Mouse (Mus musculus): Measurements from ENCODE around the gene Tpsb2. TPM values are rescaled to one million over a fixed set of nuclear protein-coding genes. Genes with fewer than 3 reads are reported as not detected.

Gene Tpsb2
- polyA plus RNA-seq, 1 experiment from 2014 or later: not detected

- H3K9me3 ChIP-seq: no peaks in the 10 kb centered on the region
- 84% methylated on average over 7 of the region's 7 CpGs for WGBS
- H3K4me2 ChIP-seq (replicated peaks): no peak overlapping the region
- H3K27ac ChIP-seq: no peak overlapping the region
- peaks cover 64% of the 10 kb centered on the region for H3K4me1 ChIP-seq
- H3K27me3 ChIP-seq: no peaks in the 10 kb centered on the region
- no peak overlapping the region for H3K4me3 ChIP-seq
- H3K9ac ChIP-seq: no peak overlapping the region
- no peak for ATAC-seq (ENCODE audit: insufficient number of reproducible peaks, insufficient read depth, low FRiP score, low TSS enrichment)
- H3K36me3 ChIP-seq: no peaks in the 10 kb centered on the region
These were observed 42.3 kb downstream of the Tpsb2 start for GRCm38 (mm10) chr17:25408302-25408999.

- ATAC-seq (ENCODE audit: insufficient number of reproducible peaks, insufficient read depth, low FRiP score, low TSS enrichment): no peak
- Histone ChIP-seq H3K4me1 (peaks cover 66% of the 10 kb centered on the region), H3K36me3 (no peaks in the 10 kb centered on the region), H3K9me3 (no peaks in the 10 kb centered on the region), H3K27ac (0 out of 2 replicates have a peak overlapping the region, but pooled peaks have one; percentile 43), H3K9ac (no peak overlapping the region), H3K27me3 (no peaks in the 10 kb centered on the region), H3K4me2 (replicated peaks) (no peak overlapping the region), H3K4me3 (no peak overlapping the region)
- 58% methylated on average over 7 of the region's 7 CpGs for WGBS
These were observed 43.5 kb downstream of the Tpsb2 start for GRCm38 (mm10) chr17:25409621-25410020.

- ATAC-seq (ENCODE audit: insufficient number of reproducible peaks, insufficient read depth, low FRiP score, low TSS enrichment): no peak
- Histone ChIP-seq H3K36me3 (no peaks in the 10 kb centered on the region), H3K4me3 (no peak overlapping the region), H3K27ac (peak overlapping the region; percentile 43; the same call in 1 of the 2 replicates), H3K4me1 (peaks cover 66% of the 10 kb centered on the region), H3K9me3 (no peaks in the 10 kb centered on the region), H3K9ac (no peak overlapping the region), H3K27me3 (no peaks in the 10 kb centered on the region), H3K4me2 (replicated peaks) (no peak overlapping the region)
- 71% methylated on average over 6 of the region's 6 CpGs for WGBS
These were observed 44.1 kb downstream of the Tpsb2 start for GRCm38 (mm10) chr17:25410180-25410579.

GRCm38 (mm10) chr17:25410786-25411185 is 44.7 kb downstream of the Tpsb2 start:
- H3K36me3 ChIP-seq: no peaks in the 10 kb centered on the region
- no peaks in the 10 kb centered on the region for H3K9me3 ChIP-seq
- no peak overlapping the region for H3K4me3 ChIP-seq
- H3K4me1 ChIP-seq: peaks cover 66% of the 10 kb centered on the region
- no peak for ATAC-seq (ENCODE audit: insufficient number of reproducible peaks, insufficient read depth, low FRiP score, low TSS enrichment)
- H3K27ac ChIP-seq: no peak overlapping the region
- H3K27me3 ChIP-seq: no peaks in the 10 kb centered on the region
- no peak overlapping the region for H3K9ac ChIP-seq
- 41% methylated on average over 7 of the region's 7 CpGs for WGBS
- H3K4me2 ChIP-seq (replicated peaks): no peak overlapping the region

GRCm38 (mm10) chr17:25411251-25411650 is 45.1 kb downstream of the Tpsb2 start:
- Histone ChIP-seq H3K4me3 (no peak overlapping the region), H3K36me3 (no peaks in the 10 kb centered on the region), H3K27ac (0 out of 2 replicates have a peak overlapping the region, but pooled peaks have one; percentile 41), H3K9ac (no peak overlapping the region), H3K4me2 (replicated peaks) (no peak overlapping the region), H3K9me3 (no peaks in the 10 kb centered on the region), H3K4me1 (peaks cover 66% of the 10 kb centered on the region), H3K27me3 (no peaks in the 10 kb centered on the region)
- WGBS: 63% methylated on average over 4 of the region's 4 CpGs
- no peak for ATAC-seq (ENCODE audit: insufficient number of reproducible peaks, insufficient read depth, low FRiP score, low TSS enrichment)

- H3K4me1 ChIP-seq: peaks cover 69% of the 10 kb centered on the region
- no peaks in the 10 kb centered on the region for H3K36me3 ChIP-seq
- H3K27ac ChIP-seq: 0 out of 2 replicates have a peak overlapping the region, but pooled peaks have one; percentile 54
- no peak overlapping the region for H3K9ac ChIP-seq
- no peaks in the 10 kb centered on the region for H3K27me3 ChIP-seq
- no peak overlapping the region for H3K4me2 ChIP-seq (replicated peaks)
- WGBS: 67% methylated on average over 4 of the region's 4 CpGs
- no peaks in the 10 kb centered on the region for H3K9me3 ChIP-seq
- no peak overlapping the region for H3K4me3 ChIP-seq
- no peak for ATAC-seq (ENCODE audit: insufficient number of reproducible peaks, insufficient read depth, low FRiP score, low TSS enrichment)
These were observed 48.1 kb downstream of the Tpsb2 start for GRCm38 (mm10) chr17:25414209-25414608.

- H3K4me3 ChIP-seq: no peak overlapping the region
- H3K9ac ChIP-seq: no peak overlapping the region; the same call in 1 of the 2 replicates
- no peaks in the 10 kb centered on the region for H3K9me3 ChIP-seq
- H3K27me3 ChIP-seq: no peaks in the 10 kb centered on the region
- ATAC-seq (ENCODE audit: insufficient number of reproducible peaks, insufficient read depth, low FRiP score, low TSS enrichment): no peak
- H3K27ac ChIP-seq: peak overlapping the region; percentile 86
- no peaks in the 10 kb centered on the region for H3K36me3 ChIP-seq
- H3K4me1 ChIP-seq: peaks cover 69% of the 10 kb centered on the region
- H3K4me2 ChIP-seq (replicated peaks): no peak overlapping the region; the same call in 1 of the 2 replicates
- 25% methylated on average over 3 of the region's 3 CpGs for WGBS
These were observed 48.8 kb downstream of the Tpsb2 start for GRCm38 (mm10) chr17:25414917-25415316.

- H3K36me3 ChIP-seq: no peaks in the 10 kb centered on the region
- 7% methylated on average over 5 of the region's 6 CpGs for WGBS
- ATAC-seq (ENCODE audit: insufficient number of reproducible peaks, insufficient read depth, low FRiP score, low TSS enrichment): 0 out of 2 replicates have a peak, but pooled peaks have one; percentile 25
- H3K4me1 ChIP-seq: peaks cover 69% of the 10 kb centered on the region
- no peaks in the 10 kb centered on the region for H3K9me3 ChIP-seq
- H3K4me2 ChIP-seq (replicated peaks): peak overlapping the region; percentile 32
- H3K9ac ChIP-seq: peak overlapping the region; percentile 25
- no peaks in the 10 kb centered on the region for H3K27me3 ChIP-seq
- peak overlapping the region; percentile 86 for H3K27ac ChIP-seq
- H3K4me3 ChIP-seq: no peak overlapping the region
These were observed 49.4 kb downstream of the Tpsb2 start for GRCm38 (mm10) chr17:25415421-25415913.

GRCm38 (mm10) chr17:25416219-25416618 is 50.1 kb downstream of the Tpsb2 start:
- ATAC-seq (ENCODE audit: insufficient number of reproducible peaks, insufficient read depth, low FRiP score, low TSS enrichment): no peak
- Histone ChIP-seq H3K36me3 (no peaks in the 10 kb centered on the region), H3K4me3 (no peak overlapping the region), H3K27ac (peak overlapping the region; percentile 86), H3K9me3 (no peaks in the 10 kb centered on the region), H3K27me3 (no peaks in the 10 kb centered on the region), H3K9ac (no peak overlapping the region), H3K4me1 (peaks cover 66% of the 10 kb centered on the region), H3K4me2 (replicated peaks) (peak overlapping the region; percentile 32)
- WGBS: 4% methylated on average over 3 of the region's 3 CpGs

- Histone ChIP-seq H3K27me3 (no peaks in the 10 kb centered on the region), H3K4me1 (peaks cover 62% of the 10 kb centered on the region), H3K4me3 (no peak overlapping the region), H3K9me3 (no peaks in the 10 kb centered on the region), H3K9ac (no peak overlapping the region), H3K27ac (no peak overlapping the region), H3K36me3 (peaks cover 7% of the 10 kb centered on the region; the same call in 1 of the 2 replicates), H3K4me2 (replicated peaks) (no peak overlapping the region)
- 79% methylated on average over 6 of the region's 6 CpGs for WGBS
- ATAC-seq (ENCODE audit: insufficient number of reproducible peaks, insufficient read depth, low FRiP score, low TSS enrichment): no peak
These were observed 51.9 kb downstream of the Tpsb2 start for GRCm38 (mm10) chr17:25417990-25418389.

Data from embryonic facial prominence, embryonic 12.5 days (tissue).